Mouse (Mus musculus): Measurements from ENCODE around the gene Scgb2b7.
"Not testable (repeated sequence)": the region's sequence is repeated elsewhere in the genome, so short reads cannot be mapped to it uniquely, and the experiment has no call there.

Gene Scgb2b7

DNA sequence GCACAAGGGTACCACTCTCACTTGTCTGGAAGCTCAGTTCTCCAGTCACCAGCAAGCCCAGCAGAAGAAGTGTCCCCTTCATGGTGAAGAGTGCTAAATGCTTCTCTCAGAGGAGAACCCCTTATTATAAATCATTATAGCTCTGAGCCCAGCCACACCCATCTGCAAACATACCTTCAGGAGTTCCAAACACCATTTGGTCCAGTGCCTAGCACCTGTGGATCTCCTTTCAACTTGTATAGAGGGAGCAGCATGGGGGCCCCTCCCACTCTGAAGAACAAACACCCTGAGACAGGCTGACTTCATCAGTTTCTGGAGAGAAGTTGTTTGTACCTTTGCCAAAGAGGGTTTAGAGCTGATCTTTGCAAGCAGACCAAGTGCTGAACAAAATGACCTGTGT is at the start of gene Scgb2b7:
Gene Scgb2b7 (minus strand): TSS at position 101 of the 400 bp plus-strand sequence.
- DNase-seq, result not testable (repeated sequence)

DNA sequence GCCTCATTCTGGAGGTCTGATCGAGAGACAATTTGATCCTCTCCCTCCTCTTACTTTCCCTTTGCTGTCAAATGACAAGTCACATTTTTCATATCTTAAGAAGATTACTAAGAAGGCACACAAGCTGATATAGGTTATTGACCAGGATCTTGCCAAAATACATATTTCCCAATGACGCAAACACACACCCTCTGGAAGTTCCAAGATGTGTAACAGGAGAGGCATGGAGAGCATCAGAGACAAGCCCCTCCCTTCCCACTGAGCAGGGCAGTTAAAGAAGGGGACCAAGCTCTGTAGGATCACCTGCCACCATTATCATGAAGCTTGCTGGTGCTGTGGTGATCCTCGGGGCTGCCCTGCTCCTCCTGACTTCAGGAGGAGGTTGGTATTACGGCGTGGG is 6.8 kb upstream of the Scgb2b7 start, which contains the start of gene Scgb1b7:
Gene Scgb1b7 (plus strand): TSS at position 301 of the 400 bp plus-strand sequence.
- not testable (repeated sequence) for DNase-seq
